Mouse (Mus musculus): Measurements from ENCODE around the gene Gpr176.

Gene Gpr176

GRCm38 (mm10) chr2:118372901-118373571 is at the start of gene Gpr176:
TSS of gene Gpr176 (minus strand) at chr2:118373419.
- WGBS: 0% methylated on average over 47 of the region's 59 CpGs

DNA sequence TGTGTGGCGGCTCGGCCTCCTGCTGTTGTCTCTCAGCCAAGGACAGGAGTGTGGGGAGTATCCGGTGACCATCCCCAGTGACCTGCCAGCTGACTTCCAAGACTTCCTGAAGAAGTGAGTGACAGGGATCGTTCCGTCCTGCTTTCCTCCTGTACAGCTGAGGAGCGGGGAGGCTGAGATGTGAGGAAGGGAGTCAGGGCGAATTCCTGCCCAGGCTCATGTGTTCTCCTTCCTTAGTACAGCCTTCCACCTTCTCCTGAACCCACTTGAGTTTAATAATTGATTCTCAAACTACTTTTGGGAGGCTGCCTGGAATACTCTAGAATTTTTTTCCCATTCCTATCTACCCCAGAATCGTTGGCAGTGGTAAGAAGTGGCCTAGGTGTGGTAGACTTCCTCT is 49.2 kb upstream of the Gpr176 start:
- WGBS: 90% methylated on average over 8 of the region's 8 CpGs

- WGBS: 90% methylated on average over 15 of the region's 15 CpGs
Measured at GRCm38 (mm10) chr2:118421951-118422350, 48.7 kb upstream of the Gpr176 start.

- WGBS: 95% methylated on average over 4 of the region's 4 CpGs
Measured at GRCm38 (mm10) chr2:118418076-118418475, 44.9 kb upstream of the Gpr176 start.

DNA sequence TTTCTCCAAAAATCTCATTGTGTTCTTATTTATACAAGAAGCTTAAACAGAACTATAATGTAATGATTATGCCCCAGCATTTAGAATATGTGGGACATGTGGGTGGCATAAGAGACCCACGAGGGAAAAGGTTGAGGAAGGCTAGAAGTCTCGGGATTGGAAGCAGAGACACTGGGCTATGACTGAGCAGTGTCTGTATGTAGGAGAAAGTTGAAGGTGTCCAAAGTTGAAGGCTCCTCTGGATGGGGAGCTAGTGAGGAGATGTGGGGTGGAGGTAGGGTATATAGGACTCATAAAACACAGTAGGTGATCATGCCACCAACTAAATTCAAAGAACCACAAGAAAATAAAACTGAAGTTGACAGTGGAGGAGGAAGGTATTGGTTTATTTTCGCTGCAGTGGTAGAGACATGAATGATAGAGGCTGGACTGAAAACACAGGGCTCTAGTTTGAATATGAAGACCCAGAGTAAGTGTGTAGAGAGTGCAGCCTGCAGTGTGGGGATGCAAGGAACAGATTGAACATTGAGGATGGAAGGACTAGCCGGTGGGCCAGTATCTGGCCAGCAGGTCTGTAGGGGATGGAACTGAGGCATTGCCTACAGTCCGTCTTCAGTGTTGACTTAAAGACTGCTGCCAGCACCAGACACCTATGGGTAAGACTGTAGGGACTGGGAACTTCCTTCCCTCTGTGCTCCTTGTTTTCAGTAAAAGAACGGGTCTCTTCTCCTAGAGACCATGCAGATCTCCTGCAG is 42.6 kb upstream of the Gpr176 start:
- 96% methylated on average over 6 of the region's 6 CpGs for WGBS

DNA sequence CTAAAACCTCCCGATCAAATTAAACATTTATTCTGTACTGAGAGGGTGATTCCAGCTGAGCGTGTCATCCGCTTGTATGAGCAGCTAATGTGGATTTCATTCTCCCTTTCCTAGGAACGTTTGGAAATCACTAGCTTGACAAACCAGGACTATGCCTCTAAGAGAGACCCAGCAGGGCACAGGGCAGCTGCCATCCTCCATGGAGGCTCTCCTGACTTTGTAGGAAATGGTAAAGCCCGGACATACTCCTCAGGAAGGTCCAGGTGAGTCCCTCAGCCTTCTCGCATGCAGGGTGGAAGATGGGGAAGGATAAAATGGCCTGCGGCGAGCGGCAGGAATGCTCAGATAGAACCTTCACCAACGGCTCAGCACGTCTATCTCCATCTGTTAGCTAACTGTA is 39.6 kb upstream of the Gpr176 start:
- 96% methylated on average over 11 of the region's 11 CpGs for WGBS

DNA sequence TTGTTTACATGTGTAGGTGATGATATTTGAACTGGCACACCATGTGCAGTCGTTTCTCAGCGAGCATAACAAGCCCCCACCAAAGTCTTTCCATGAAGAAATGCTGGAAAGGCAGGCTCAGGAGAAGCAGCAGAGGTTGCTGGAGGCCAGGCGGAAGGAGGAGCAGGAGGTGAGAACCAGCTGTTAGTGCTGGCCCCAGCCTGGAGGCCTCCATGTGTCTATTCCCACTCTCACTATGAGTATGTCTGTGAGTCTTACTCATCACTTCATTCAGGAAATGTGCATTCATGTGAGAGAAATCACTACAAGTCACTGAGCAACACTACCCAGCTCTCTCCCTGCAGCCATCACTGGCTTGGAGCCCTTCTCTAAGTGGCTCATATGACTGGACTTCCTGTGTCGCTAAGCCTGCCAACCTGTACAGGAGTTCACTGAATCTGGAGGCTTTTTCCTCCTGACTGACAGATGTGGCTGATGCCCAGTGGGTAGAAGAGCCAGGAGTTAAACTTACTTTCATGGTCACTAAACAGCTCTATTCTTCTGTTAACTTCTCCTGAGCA is 35.2 kb upstream of the Gpr176 start:
- 90% methylated on average over 4 of the region's 4 CpGs for WGBS

- 69% methylated on average over 2 of the region's 2 CpGs for WGBS
Measured at GRCm38 (mm10) chr2:118406811-118407210, 33.6 kb upstream of the Gpr176 start.

DNA sequence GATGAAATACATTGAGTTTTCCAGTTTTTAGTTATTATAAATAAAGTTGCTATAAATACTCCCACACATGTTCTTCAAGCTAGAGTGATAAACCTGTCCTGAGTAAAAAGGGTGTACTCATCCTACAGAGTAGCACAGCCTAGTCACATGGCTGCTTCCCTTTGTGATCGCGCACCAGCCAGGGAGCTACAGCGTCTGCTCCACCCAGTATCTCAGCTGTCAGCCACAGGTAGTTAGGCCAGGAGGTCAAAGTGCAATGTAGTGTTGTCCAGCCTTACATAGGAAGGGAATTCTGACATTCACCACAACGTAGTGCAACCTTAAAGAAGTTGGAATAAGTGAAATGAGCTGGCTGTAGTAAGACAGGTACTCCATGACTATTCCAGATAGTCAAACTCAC is 32.3 kb upstream of the Gpr176 start:
- whole genome bisulfite sequencing: 82% methylated on average over 4 of the region's 4 CpGs

DNA sequence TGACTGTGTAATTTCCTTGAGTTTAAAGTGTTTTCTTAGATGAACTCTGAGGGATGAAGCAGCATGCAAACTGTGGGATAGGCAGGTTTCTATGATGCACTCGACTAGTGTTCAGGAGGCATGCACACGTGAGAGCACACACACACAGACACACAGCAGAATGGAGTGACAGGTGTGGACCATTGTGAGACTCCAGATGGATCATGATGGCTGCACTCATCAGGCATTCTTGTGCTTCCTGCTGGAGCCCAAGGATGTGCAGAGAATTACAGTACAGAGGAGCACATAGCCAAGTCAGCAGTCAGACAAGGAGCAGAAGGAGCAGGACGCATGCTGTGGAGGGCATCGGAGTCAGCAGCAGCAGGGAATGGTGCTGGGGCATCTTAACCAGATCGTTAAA is 31.1 kb upstream of the Gpr176 start:
- 73% methylated on average over 5 of the region's 5 CpGs for WGBS

- WGBS: 77% methylated on average over 5 of the region's 5 CpGs
Measured at GRCm38 (mm10) chr2:118401834-118402727, 28.9 kb upstream of the Gpr176 start.

- WGBS: 95% methylated on average over 5 of the region's 5 CpGs
Measured at GRCm38 (mm10) chr2:118399751-118400150, 26.5 kb upstream of the Gpr176 start.

DNA sequence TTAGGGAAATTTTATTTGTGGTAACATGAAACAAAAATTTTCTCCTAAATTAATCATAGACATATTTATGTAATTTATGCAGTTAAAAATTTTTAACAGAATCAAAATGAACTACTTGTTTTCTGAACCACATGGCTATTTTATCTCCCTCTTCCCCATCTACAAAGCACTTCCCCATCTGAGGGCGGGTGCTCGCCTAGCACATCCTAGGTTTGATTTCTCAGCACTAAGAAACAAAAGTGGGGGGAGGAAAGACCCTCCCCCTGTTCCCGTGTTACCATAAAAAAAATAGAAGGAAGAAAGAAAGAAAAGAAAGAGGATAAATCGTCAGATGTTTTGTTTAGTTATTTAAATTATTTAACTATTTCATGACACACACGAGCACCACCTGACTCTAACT is 18.0 kb upstream of the Gpr176 start:
- 67% methylated on average over 5 of the region's 5 CpGs for WGBS

GRCm38 (mm10) chr2:118390072-118390471 is 16.9 kb upstream of the Gpr176 start:
- 67% methylated on average over 5 of the region's 5 CpGs for WGBS

DNA sequence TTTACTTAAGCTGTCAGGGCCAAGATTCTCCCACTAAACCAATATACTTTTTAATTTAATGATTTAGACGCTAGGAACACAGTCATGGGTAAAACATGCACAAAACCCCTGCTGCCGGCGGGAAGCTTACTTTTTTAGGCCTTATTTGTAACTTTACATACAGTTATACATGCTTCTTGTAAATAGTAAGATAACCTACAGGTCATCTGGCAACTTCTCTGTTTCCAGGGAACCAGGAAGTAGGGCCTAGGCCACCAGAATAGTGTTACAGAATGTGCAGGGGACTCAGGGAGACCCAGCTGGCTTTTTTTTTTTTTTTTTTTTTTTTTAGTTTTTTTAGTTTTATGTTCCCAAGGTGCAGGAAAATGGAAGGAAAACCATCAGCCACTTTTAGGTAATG is 16.4 kb upstream of the Gpr176 start:
- WGBS: 55% methylated on average over 3 of the region's 3 CpGs

- under 1% methylated on average over 61 of the region's 61 CpGs for WGBS
Measured at GRCm38 (mm10) chr2:118388341-118389335, 15.4 kb upstream of the Gpr176 start, which contains the start of gene Eif2ak4. TSS of gene Eif2ak4 (plus strand) at chr2:118388618.

DNA sequence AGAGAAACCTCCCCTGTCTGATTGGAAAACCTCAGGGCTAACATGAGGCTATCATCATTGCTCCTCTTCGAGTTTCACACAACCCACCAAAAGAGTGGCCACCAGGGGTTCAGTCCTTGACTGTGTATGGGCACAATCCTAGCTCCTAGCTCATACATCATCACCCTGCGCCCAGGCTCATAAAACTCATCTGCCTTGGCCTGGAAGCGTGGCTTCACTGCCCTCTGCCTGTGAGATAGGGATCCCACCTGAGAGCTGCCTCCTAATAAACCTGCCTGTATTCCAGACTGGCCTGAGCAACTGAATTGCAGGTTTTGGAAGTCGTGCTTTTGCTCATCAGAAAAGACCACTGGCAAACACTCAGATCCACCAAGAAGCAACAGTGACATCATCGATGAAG is 10.2 kb upstream of the Gpr176 start:
- 82% methylated on average over 5 of the region's 5 CpGs for WGBS

- 31% methylated on average over 1 of the region's 1 CpGs for WGBS
Measured at GRCm38 (mm10) chr2:118379756-118380155, 6.5 kb upstream of the Gpr176 start.

DNA sequence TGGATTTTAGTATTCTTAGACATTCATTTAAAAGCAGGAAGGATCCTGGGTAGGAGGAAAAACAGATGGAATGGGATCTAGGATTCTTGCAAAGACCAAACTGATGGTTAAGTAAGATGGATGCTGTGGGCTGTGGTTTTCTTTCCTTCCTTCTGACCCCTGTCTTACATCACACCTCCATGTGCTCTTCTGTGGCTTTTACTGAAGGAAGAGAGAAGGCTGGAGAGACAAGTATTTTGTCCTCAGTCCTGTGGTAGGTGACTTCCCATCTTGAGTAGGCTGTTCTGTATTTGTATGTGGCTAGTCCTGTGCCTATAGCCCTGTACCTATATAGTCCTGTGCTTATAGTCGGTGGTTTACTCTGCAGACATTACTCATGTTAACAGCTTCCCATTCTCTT is 2.3 kb upstream of the Gpr176 start:
- WGBS: 38% methylated on average over 1 of the region's 1 CpGs

DNA sequence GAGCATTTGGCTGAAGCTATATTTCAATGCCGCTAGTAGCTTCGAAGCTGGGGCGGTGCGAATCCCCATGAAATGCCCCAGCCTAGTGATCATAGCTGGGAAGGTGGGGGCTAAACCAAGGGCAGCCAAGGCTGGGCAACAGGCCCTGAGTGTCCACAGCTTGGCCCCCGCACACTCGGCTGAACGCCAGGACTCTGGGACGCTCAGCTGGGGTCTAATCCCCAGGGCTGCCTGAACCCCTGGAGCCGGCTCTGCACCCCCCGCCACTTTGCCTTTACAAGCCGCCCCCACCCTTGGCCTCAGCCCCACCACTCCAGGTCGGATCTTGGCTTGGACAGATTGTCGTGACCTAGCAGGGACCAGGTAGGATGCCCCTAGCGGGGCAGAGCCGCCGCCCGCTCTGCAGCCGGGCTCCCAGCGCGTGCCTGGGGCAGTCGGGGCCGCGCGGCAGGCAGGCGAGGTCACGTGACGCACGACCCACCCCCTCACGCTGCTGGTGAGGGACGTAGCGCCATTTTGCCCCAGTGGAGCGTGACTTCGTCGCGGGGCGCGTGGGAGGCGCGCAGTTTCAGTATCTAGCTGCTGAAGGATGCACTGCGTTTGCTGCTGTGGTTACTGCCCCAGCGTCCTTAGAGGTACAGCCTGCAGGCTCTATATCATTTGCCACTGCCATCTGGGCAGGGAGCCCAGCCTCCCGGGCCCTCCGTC is 507 bp upstream of the Gpr176 start:
- 2% methylated on average over 43 of the region's 43 CpGs for WGBS

Measured in cerebral cortex, adult 2 months (tissue).